Mouse (Mus musculus) naive thymus-derived CD4-positive, alpha-beta T cell, adult 2 months (primary cell): ENCODE measurements around the gene Nhsl1.

Source experiments
- DNase-seq: peaks from one replicate; pipeline ENCODE4 v3.0.0-alpha.2; 2011; ENCODE audit warnings: low read depth

Gene Nhsl1

DNA sequence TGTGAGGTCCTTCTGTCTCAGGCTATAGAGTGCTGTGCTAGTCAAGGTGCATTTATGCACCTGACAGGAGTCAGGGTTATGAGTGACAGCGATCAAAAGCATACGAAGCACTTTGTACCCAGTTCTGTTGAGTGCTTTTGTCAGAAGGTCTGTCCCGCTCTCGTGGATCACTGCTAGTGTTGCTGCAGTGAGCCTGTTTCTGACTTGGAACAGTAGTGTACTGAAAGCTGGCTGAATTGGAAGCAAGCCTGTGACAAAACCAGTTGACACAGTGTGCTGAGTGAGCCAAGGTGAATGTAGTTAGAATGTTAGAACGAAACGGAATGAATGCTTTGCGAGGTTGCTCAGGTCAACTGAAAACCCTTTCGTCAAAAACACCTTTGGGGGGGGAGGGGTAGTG lies 82.2 kb downstream of the Nhsl1 start:
- no peak for DNase-seq

- DNase-seq, result no peak
Observed at GRCm38 (mm10) chr10:18403992-18404391, 85.2 kb downstream of the Nhsl1 start.

- no peak for DNase-seq
Observed at GRCm38 (mm10) chr10:18404679-18405078, 85.9 kb downstream of the Nhsl1 start.

DNA sequence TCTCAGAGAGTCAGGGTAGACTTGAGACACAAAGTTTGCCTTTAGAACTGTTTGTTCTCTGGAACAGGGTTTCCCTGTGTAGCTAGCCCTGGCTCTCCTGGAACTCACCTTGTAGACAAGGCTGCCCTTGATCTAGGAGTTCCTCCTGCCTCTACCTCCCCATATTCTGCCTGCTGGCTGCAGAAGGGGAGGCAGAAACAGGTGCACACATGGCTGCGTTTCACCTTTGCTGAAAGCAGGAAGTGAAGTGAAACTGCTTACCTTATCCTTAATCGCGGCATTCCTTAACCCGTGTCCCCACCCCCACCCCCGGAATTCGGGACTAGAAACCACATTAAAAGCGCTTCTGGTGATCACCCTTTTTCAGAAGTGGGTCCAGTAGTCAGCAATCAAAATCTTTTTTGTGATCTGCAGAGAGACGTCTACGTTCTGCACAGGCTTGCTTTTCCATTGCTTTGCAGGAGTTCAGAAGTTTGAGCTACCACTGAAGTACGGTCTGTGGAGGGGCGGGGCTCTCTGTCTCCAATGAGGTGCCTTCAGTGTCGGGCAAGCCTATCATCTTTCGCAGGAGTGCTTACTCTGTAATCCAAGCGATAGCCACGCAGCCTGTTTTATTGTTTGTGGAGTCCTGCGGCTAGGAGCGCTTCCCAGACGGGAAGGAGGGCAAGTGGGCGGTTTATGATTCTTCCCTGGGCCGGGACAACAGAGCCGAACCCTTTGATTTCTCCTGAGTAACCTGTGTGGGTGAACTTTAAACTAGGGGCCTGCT lies 88.5 kb downstream of the Nhsl1 start:
- peak; percentile 73 for DNase-seq

GRCm38 (mm10) chr10:18408128-18408527 lies 89.3 kb downstream of the Nhsl1 start:
- no peak for DNase-seq

DNA sequence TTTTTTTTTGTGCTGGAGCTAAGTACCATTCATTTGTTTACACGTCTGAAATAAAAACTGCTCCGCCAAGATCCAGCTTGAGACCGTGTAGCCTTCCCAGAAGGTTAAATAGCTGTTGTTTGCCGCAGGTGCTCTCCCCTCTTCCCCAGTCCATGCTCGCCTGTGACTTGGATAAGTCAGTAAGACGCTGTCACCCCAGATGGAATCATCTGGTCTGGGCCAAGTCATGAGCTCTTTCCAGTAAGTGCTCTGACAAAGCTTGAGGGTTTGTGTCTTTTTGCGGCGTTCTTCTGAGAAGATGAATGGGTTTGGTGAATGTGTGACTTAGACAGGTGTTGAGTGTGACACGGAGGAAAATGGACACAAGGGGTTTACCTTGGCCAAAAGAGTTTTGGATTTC lies 89.8 kb downstream of the Nhsl1 start:
- DNase-seq, result no peak

- DNase-seq, result no peak
Observed at GRCm38 (mm10) chr10:18409068-18409467, 90.3 kb downstream of the Nhsl1 start.

DNA sequence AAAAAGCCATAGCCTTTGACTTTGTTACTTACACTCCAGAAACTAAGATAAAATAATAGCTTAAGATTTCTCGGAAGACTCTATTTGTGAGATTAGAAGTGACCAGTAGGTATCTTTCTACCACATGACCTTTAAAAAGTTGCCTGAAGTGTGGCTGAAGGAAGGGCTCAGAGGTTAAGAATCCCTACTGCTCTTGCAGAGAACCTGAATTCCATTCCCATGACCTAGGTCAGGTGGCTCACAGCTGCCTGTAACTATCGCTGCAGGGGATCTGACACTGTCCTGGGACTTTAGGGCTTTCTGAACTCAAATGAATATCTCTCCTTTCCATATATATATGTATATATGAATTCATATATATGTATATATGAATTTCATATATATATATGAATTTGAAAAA lies 92.5 kb downstream of the Nhsl1 start:
- DNase-seq, result no peak

- DNase-seq, result no peak
Observed at GRCm38 (mm10) chr10:18415946-18416345, 97.2 kb downstream of the Nhsl1 start.

DNA sequence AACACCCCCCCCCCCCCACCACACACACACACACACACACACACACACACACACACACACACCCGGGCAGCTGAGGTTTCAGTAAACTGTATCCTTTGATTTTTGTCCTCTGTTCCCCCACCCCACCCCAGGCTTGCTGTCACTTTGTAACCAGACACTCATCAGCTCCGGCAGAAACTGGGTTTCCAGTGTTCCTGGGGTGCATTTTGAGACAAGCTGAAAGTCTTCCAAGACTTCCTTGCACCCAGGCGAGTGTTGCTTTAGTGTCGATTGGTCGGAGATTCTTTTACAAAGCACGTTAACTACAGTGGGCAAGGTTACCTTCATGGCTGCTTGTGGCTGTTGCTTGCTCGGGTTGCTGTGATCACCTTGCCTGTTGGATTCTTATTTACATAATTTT lies 99.4 kb downstream of the Nhsl1 start:
- DNase-seq, result no peak

DNA sequence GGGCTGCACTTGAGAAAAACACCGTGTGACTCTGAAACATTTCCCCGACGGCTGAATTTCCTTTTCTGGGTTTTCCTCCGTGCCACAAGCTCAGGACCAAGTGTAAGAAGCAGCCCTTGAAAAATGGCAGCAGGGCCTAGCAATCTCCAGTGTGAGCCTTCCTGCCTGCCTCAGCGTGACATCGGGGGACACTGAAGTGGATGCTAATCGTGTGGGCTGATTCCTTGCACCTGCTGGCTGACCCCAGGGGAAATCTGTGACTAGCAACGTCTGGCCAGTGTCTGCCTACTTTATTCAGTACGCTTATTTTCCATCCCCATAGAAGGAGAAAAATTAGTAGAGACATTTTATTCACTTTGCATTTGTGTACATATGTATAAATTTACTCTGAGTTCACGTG lies 100.7 kb downstream of the Nhsl1 start:
- DNase-seq, result no peak

- no peak for DNase-seq
Observed at GRCm38 (mm10) chr10:18420259-18421000, 101.6 kb downstream of the Nhsl1 start.

- DNase-seq, result no peak
Observed at GRCm38 (mm10) chr10:18422968-18423367, 104.2 kb downstream of the Nhsl1 start.

DNA sequence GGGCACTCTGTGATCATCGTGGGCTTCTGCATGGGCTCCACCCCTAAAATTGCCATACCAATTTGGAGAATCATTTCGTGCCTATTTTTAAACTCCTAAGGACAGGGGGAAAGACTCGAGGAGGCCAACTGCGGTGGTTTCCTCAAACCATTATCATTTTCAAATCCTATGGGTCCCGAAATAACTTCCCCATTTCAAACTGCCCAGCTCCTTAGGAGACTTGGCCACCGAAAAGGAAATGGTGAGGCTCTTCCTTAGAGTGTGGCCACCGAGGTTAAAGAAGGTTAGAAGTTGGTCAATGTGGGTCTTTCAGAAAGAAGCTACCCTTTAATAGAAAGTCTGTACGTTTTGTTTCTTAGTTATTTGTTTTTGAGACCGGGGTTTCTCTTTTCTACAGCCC lies 104.8 kb downstream of the Nhsl1 start:
- no peak for DNase-seq

DNA sequence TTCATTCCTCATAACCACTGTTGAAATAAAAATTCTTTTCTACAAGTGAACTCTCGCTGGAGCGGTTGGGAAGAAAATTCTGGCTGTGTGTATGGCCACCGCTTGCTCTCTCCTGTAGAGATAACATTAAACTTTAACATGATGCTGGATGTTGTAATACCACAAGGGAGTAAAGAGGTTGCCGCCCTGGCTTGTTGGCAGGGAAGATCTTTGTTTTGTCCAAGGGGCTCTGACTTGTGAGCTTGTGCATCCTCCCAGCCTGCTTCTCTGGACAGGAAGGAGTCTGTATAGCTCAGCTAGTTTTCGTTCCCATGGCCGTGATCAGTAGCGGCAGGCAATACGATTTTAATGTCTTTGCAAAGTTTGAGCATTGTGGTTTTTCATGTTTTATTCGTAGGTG lies 109.1 kb downstream of the Nhsl1 start:
- DNase-seq, result no peak

DNA sequence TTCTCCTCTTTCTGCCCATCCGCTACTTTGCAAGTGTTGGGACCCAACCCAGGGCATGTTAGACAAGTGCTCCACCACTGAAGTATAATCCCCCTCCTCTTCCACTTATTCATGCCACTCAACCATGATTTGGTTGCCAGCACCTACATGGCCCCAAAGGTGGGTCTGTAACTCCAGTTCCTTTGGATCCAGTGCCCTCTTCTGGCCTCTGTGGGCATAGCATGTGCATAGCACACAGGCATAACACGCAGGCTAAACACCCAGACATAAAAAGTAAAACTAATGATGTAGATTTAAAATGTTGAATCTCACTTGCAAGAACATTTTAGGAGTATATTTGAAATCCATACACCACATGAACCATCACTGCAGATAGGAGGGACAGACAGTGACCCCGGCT lies 110.7 kb downstream of the Nhsl1 start:
- no peak for DNase-seq

GRCm38 (mm10) chr10:18430141-18430540 lies 111.4 kb downstream of the Nhsl1 start:
- no peak for DNase-seq

- DNase-seq, result peak; percentile 29
Observed at GRCm38 (mm10) chr10:18430973-18431372, 112.2 kb downstream of the Nhsl1 start.

GRCm38 (mm10) chr10:18431546-18431945 lies 112.8 kb downstream of the Nhsl1 start:
- DNase-seq, result no peak

DNA sequence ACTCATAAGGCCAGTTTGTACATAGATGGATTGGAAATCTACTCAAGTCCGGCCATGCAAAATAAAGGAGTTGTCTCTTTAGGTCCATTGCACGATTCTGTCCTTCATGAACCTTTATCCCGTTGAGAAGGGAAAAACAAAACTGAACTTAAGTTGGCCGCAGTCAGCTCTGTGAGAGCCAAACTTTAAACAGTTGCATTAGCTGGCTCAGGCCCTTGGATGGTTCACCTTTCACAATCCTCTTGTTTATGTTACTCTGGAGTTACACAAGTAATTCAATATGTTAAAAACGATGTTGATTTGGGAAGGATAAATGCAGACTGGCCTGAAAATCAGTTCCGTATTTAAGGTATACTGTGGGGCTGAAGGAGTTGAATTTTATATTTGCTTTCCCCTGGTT lies 116.7 kb downstream of the Nhsl1 start:
- no peak for DNase-seq

- DNase-seq, result no peak
Observed at GRCm38 (mm10) chr10:18435938-18436337, 117.2 kb downstream of the Nhsl1 start.

DNA sequence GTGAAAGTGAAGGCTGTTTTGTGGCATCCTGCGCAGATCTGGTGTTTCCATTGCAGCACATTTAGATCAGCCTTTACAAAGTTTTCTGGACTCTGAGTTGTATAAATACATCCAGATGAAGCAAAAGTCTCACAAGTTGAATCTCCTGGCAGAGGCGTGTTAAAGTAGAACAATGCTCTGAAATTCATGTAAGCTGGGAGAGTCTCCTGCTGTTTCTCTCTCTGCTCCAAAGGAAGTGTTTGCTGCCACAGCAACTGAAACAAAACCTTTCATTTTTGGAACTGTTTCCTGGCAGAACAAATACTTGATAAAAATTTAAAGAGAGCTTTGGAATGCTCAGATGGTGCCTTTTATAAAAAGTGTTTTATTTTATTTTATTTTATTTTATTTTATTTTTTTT lies 118.8 kb downstream of the Nhsl1 start:
- DNase-seq, result no peak

GRCm38 (mm10) chr10:18445603-18446358 lies 127.0 kb downstream of the Nhsl1 start:
- DNase-seq, result no peak
